In the genomic region with DNA sequence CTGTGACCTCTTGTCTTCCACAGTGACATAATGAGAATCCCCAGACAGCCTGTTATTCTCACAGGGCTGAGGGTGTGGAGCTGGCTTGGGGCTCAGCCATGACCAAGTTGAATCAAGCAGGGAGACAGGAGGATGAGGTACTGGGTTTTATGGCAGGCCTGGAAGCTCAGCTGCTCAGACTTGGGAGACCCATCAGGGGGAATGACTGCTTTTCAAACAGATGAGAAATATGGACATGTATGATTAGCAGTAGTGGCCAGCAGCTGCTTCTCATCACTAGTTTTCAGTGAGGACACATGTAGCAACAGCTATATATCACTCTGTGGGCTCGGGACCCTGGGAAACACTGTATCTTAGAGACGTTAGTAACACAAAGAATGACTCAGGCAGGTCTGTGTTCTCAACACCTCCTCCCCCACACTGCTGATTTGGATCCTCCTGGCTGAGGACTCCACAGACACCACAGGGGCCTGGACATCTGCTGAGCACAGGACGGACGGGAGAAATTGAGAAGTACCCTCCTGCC, we compare ENCODE assay signal across 8 mouse cellular contexts.
DNase-seq lines count a peak whose midpoint lies in the region; ATAC-seq and TF ChIP-seq lines count a peak whose summit lies in the region.

No protein-coding gene starts in this region.

- no peak for TF ChIP-seq CTCF in liver, adult 2 months (IDR thresholded peaks at IDR 0.05; ENCODE audit: low read depth, low read length)
- no peak for TF ChIP-seq CTCF in liver, postnatal 0 days (IDR thresholded peaks at IDR 0.05; ENCODE audit: low read depth)

- TF ChIP-seq EP300 in liver, postnatal 0 days (IDR thresholded peaks at IDR 0.05; ENCODE audit: low read depth): no peak

- no peaks in the 10 kb centered on the region for H3K4me1 ChIP-seq in liver, adult 2 months (ENCODE audit: control insufficient read depth, insufficient read depth, low read length)
- H3K4me1 ChIP-seq in liver, postnatal 0 days (ENCODE audit: insufficient read depth): no peaks in the 10 kb centered on the region
- peaks cover 8% of the 10 kb centered on the region; the same call in 1 of the 2 replicates for H3K4me1 ChIP-seq in kidney, embryonic 16.5 days (ENCODE audit: insufficient read depth, low read length)
- peaks cover 12% of the 10 kb centered on the region for H3K4me1 ChIP-seq in lung, embryonic 15.5 days
- no peaks in the 10 kb centered on the region for H3K4me1 ChIP-seq in liver, embryonic 11.5 days (replicated peaks; ENCODE audit: control insufficient read depth, insufficient read depth, low read length)

- TF ChIP-seq POLR2A in liver, adult 2 months (IDR thresholded peaks at IDR 0.05; ENCODE audit: extremely low read depth, insufficient read depth, low read length): no peak

- H3K4me3 ChIP-seq in liver, adult 2 months (ENCODE audit: insufficient read depth, low read depth, low read length): no peak overlapping the region
- H3K4me3 ChIP-seq in liver, postnatal 0 days (ENCODE audit: low read depth, low read length): no peak overlapping the region
- H3K4me3 ChIP-seq in kidney, embryonic 16.5 days (ENCODE audit: low read length): no peak overlapping the region
- H3K4me3 ChIP-seq in lung, embryonic 15.5 days: no peak overlapping the region
- no peak overlapping the region for H3K4me3 ChIP-seq in liver, embryonic 11.5 days (ENCODE audit: low read depth, low read length)

- 69% methylated on average over 4 of the region's 4 CpGs for WGBS in liver, adult 2 months
- 63% methylated on average over 4 of the region's 4 CpGs for WGBS in liver, postnatal 0 days (ENCODE audit: insufficient replicate concordance)
- 26% methylated on average over 4 of the region's 4 CpGs for WGBS in kidney, embryonic 16.5 days
- 33% methylated on average over 4 of the region's 4 CpGs for WGBS in lung, embryonic 15.5 days
- WGBS in liver, embryonic 11.5 days: 52% methylated on average over 4 of the region's 4 CpGs

- no peak overlapping the region for H3K9ac ChIP-seq in liver, adult 2 months (ENCODE audit: low read depth, low read length)
- H3K9ac ChIP-seq in liver, postnatal 0 days (replicated peaks): no peak overlapping the region
- H3K9ac ChIP-seq in kidney, embryonic 16.5 days (replicated peaks; ENCODE audit: low read length): no peak overlapping the region
- no peak overlapping the region for H3K9ac ChIP-seq in lung, embryonic 15.5 days
- H3K9ac ChIP-seq in liver, embryonic 11.5 days (ENCODE audit: low read depth, low read length): no peak overlapping the region

- no peaks in the 10 kb centered on the region for H3K9me3 ChIP-seq in liver, postnatal 0 days (ENCODE audit: low read length)
- H3K9me3 ChIP-seq in kidney, embryonic 16.5 days (ENCODE audit: low read length): peaks cover 4% of the 10 kb centered on the region; the same call in 1 of the 2 replicates
- no peaks in the 10 kb centered on the region for H3K9me3 ChIP-seq in lung, embryonic 15.5 days
- no peaks in the 10 kb centered on the region for H3K9me3 ChIP-seq in liver, embryonic 11.5 days (ENCODE audit: control insufficient read depth, low read length)

- ATAC-seq in liver, postnatal 0 days: no peak
- ATAC-seq in kidney, embryonic 16.5 days (ENCODE audit: low FRiP score, low TSS enrichment): peak; percentile 79
- peak; percentile 90 for ATAC-seq in lung, embryonic 15.5 days (ENCODE audit: borderline replicate concordance, extremely low read depth, low FRiP score, low TSS enrichment)
- ATAC-seq in liver, embryonic 11.5 days (replicated peaks; ENCODE audit: low FRiP score): no peak

- H3K27me3 ChIP-seq in liver, adult 2 months (ENCODE audit: control insufficient read depth, insufficient read depth, low read length): no peaks in the 10 kb centered on the region
- no peaks in the 10 kb centered on the region for H3K27me3 ChIP-seq in liver, postnatal 0 days (ENCODE audit: insufficient read depth, low read length)
- no peaks in the 10 kb centered on the region for H3K27me3 ChIP-seq in kidney, embryonic 16.5 days (ENCODE audit: insufficient read depth, low read length)
- H3K27me3 ChIP-seq in lung, embryonic 15.5 days: no peaks in the 10 kb centered on the region
- H3K27me3 ChIP-seq in liver, embryonic 11.5 days (replicated peaks; ENCODE audit: control insufficient read depth, insufficient read depth, low read length): no peaks in the 10 kb centered on the region

- DNase-seq in liver, adult 2 months (ENCODE audit: extremely low read depth, low read depth, low spot score): peak; percentile 10
- no peak for DNase-seq in liver, postnatal 0 days
- peak; percentile 47 for DNase-seq in gastrocnemius, postnatal 25 days
- peak; percentile 15 for DNase-seq in yolk sac, embryonic 10.5 days (ENCODE audit: low spot score)
- DNase-seq in thymus, postnatal 4 days: no peak
- no peak for DNase-seq in liver, embryonic 11.5 days (ENCODE audit: low spot score)

- no peak overlapping the region for H3K27ac ChIP-seq in liver, adult 2 months (replicated peaks; ENCODE audit: insufficient read depth, low read depth, low read length)
- H3K27ac ChIP-seq in liver, postnatal 0 days (ENCODE audit: low read depth): no peak overlapping the region
- peak overlapping the region; percentile 82 for H3K27ac ChIP-seq in kidney, embryonic 16.5 days (ENCODE audit: low read length)
- H3K27ac ChIP-seq in lung, embryonic 15.5 days: peak overlapping the region; percentile 85
- no peak overlapping the region for H3K27ac ChIP-seq in liver, embryonic 11.5 days (ENCODE audit: low read depth, low read length)

- no peaks in the 10 kb centered on the region for H3K79me2 ChIP-seq in liver, adult 2 months (ENCODE audit: control insufficient read depth, insufficient read depth, low read length)

- H3K4me2 ChIP-seq in liver, postnatal 0 days (ENCODE audit: low read depth, low read length): no peak overlapping the region
- no peak overlapping the region for H3K4me2 ChIP-seq in kidney, embryonic 16.5 days (replicated peaks; ENCODE audit: low read depth, low read length)
- H3K4me2 ChIP-seq in lung, embryonic 15.5 days: no peak overlapping the region
- no peak overlapping the region for H3K4me2 ChIP-seq in liver, embryonic 11.5 days

- no peaks in the 10 kb centered on the region for H3K36me3 ChIP-seq in liver, adult 2 months (ENCODE audit: control insufficient read depth, insufficient read depth, low read length)
- H3K36me3 ChIP-seq in liver, postnatal 0 days (replicated peaks; ENCODE audit: insufficient read depth, low read length): no peaks in the 10 kb centered on the region
- H3K36me3 ChIP-seq in kidney, embryonic 16.5 days (ENCODE audit: insufficient read depth, low read length): no peaks in the 10 kb centered on the region
- H3K36me3 ChIP-seq in lung, embryonic 15.5 days: no peaks in the 10 kb centered on the region
- H3K36me3 ChIP-seq in liver, embryonic 11.5 days (ENCODE audit: control insufficient read depth, insufficient read depth, low read length): no peaks in the 10 kb centered on the region

Comparison
In these comparisons a context has a peak if more than half of its experiments do, and no peak if none do; other contexts are left out.
1. DNase-seq: peak in liver, adult 2 months (single experiment), gastrocnemius, postnatal 25 days (single experiment) and yolk sac, embryonic 10.5 days (single experiment); none in liver, postnatal 0 days (single experiment), thymus, postnatal 4 days (single experiment) and liver, embryonic 11.5 days (single experiment).
2. H3K27ac ChIP-seq: peak in kidney, embryonic 16.5 days (single experiment) and lung, embryonic 15.5 days (single experiment); none in liver, adult 2 months (single experiment), liver, postnatal 0 days (single experiment) and liver, embryonic 11.5 days (single experiment).
3. ATAC-seq: peak in kidney, embryonic 16.5 days (single experiment) and lung, embryonic 15.5 days (single experiment); none in liver, postnatal 0 days (single experiment) and liver, embryonic 11.5 days (single experiment).